Mouse (Mus musculus) limb, embryonic 13.5 days (tissue): ENCODE measurements around the gene Gm21969. TPM values are rescaled to one million over a fixed set of nuclear protein-coding genes. Genes with fewer than 3 reads are reported as not detected.
A peak's percentile ranks its signal among the peaks of the same experiment; 100 is the strongest.

Source experiments
- ATAC-seq: fragments of 200-750 bp; cut with Nextera tagmentation; 2 replicates; pipeline ENCODE4 v1.8.0; 2017; ENCODE audit warnings: low read depth, moderate number of reproducible peaks, moderate TSS enrichment; ENCODE audit not compliant: low FRiP score
- H3K27ac ChIP-seq: fragments of 300-500 bp; sonication (generic); 2 replicates; pipeline ENCODE4 v1.5.1; 2015; ENCODE audit warnings: inconsistent platforms, mild to moderate bottlenecking, moderate library complexity
- H3K27me3 ChIP-seq: fragments of 300-500 bp; sonication (generic); 2 replicates; pipeline ENCODE4 v1.6.1; 2015; ENCODE audit warnings: mild to moderate bottlenecking, inconsistent platforms
- H3K36me3 ChIP-seq: fragments of 300-500 bp; sonication (generic); 2 replicates; pipeline ENCODE4 v1.6.1; 2015; ENCODE audit warnings: inconsistent platforms, mild to moderate bottlenecking, moderate library complexity
- H3K4me1 ChIP-seq: fragments of 300-500 bp; sonication (generic); 2 replicates; pipeline ENCODE4 v1.6.1; 2015; ENCODE audit warnings: inconsistent platforms
- H3K4me2 ChIP-seq: fragments of 300-500 bp; sonication (generic); replicated peaks from 2 replicates; pipeline ENCODE4 v1.6.1; 2015; ENCODE audit warnings: inconsistent platforms, mild to moderate bottlenecking, moderate library complexity
- H3K4me3 ChIP-seq: fragments of 300-500 bp; sonication (generic); 2 replicates; pipeline ENCODE4 v1.5.1; 2015; ENCODE audit warnings: moderate library complexity, mild to moderate bottlenecking, inconsistent platforms
- H3K9ac ChIP-seq: fragments of 300-500 bp; sonication (generic); 2 replicates; pipeline ENCODE4 v1.6.1; 2015; ENCODE audit warnings: mild to moderate bottlenecking, inconsistent platforms
- H3K9me3 ChIP-seq: fragments of 300-500 bp; sonication (generic); 2 replicates; pipeline ENCODE4 v1.6.1; 2016; ENCODE audit warnings: inconsistent platforms
- WGBS: fragments of 180-500 bp; shearing (Covaris S2); methylation state at CpG from one replicate; pipeline ENCODE4 v1.1.7; 2015; 5-methylcytosine and 5-hydroxymethylcytosine counted together
- polyA plus RNA-seq: library from polyadenylated mRNA; unstranded; fragments of >200 nt; fragmentation: Nextera tagmentation; extraction: Ambion mirVana; gene quantifications from 2 replicates; pipeline ENCODE4 v1.2.1, GENCODE M21; 2015

Gm21969 gene
- polyA plus RNA-seq, 1 experiment from 2014 or later = not detected

- Histone ChIP-seq H3K27ac (no peak overlapping the region), H3K27me3 (no peaks in the 10 kb centered on the region), H3K4me3 (no peak overlapping the region), H3K9ac (no peak overlapping the region), H3K36me3 (peaks cover 50% of the 10 kb centered on the region), H3K9me3 (no peaks in the 10 kb centered on the region), H3K4me1 (peaks cover 20% of the 10 kb centered on the region), H3K4me2 (no peak overlapping the region)
- WGBS = 90% methylated on average over 5 of the region's 5 CpGs
- ATAC-seq = no peak
Observed at GRCm38 (mm10) chr4:139606732-139607131, 3.7 kb downstream of the Gm21969 start.

DNA sequence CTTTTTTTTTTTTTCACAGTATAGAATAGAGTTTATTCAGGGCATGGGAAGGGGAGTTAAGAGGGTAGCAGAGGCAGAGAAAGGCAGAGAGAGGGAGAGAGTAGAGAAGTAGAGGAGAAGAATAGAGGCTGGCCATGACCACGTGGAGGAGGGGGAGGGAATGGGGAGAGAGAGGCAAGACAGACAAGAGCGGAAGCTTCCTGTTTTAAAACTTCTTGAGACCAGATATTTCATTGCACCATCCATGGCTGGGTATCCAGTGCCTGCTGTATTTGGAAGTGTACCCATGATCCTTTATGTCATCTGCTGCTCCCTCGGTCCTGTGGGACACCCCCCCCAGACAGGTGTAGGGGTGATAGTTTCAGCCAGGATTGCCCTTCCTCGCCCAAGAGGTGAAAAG is 6.0 kb downstream of the Gm21969 start:
- H3K9ac ChIP-seq = no peak overlapping the region
- no peak for ATAC-seq
- peaks cover 65% of the 10 kb centered on the region for H3K36me3 ChIP-seq
- H3K4me1 ChIP-seq = peaks cover 5% of the 10 kb centered on the region; the same call in 1 of the 2 replicates
- H3K4me2 ChIP-seq = no peak overlapping the region
- no peak overlapping the region for H3K4me3 ChIP-seq
- H3K9me3 ChIP-seq = no peaks in the 10 kb centered on the region
- WGBS = 71% methylated on average over 4 of the region's 4 CpGs
- H3K27ac ChIP-seq = no peak overlapping the region
- H3K27me3 ChIP-seq = no peaks in the 10 kb centered on the region

GRCm38 (mm10) chr4:139610954-139611353 is 8.0 kb downstream of the Gm21969 start:
- H3K4me3 ChIP-seq = no peak overlapping the region
- H3K4me1 ChIP-seq = peaks cover 6% of the 10 kb centered on the region; the same call in 1 of the 2 replicates
- no peak for ATAC-seq
- WGBS = 60% methylated on average over 6 of the region's 6 CpGs
- H3K4me2 ChIP-seq = no peak overlapping the region
- H3K36me3 ChIP-seq = peaks cover 64% of the 10 kb centered on the region
- H3K9ac ChIP-seq = no peak overlapping the region
- H3K27ac ChIP-seq = no peak overlapping the region
- H3K9me3 ChIP-seq = no peaks in the 10 kb centered on the region
- H3K27me3 ChIP-seq = no peaks in the 10 kb centered on the region

- Histone ChIP-seq H3K27me3 (no peaks in the 10 kb centered on the region), H3K4me1 (peaks cover 10% of the 10 kb centered on the region; the same call in 1 of the 2 replicates), H3K4me3 (peak overlapping the region; percentile 30), H3K4me2 (peak overlapping the region; percentile 60), H3K27ac (no peak overlapping the region), H3K36me3 (peaks cover 58% of the 10 kb centered on the region), H3K9me3 (no peaks in the 10 kb centered on the region), H3K9ac (peak overlapping the region; percentile 53; the same call in 1 of the 2 replicates)
- ATAC-seq = peak; percentile 78; the same call in 1 of the 2 replicates
- 1% methylated on average over 10 of the region's 10 CpGs for WGBS
Observed at GRCm38 (mm10) chr4:139611542-139611953, 8.6 kb downstream of the Gm21969 start.

GRCm38 (mm10) chr4:139614524-139615260 is 11.7 kb downstream of the Gm21969 start:
- WGBS = 88% methylated on average over 21 of the region's 21 CpGs
- H3K9me3 ChIP-seq = no peaks in the 10 kb centered on the region
- no peak for ATAC-seq
- H3K4me3 ChIP-seq = no peak overlapping the region
- H3K27me3 ChIP-seq = no peaks in the 10 kb centered on the region
- H3K4me2 ChIP-seq = no peak overlapping the region
- H3K36me3 ChIP-seq = peaks cover 41% of the 10 kb centered on the region
- no peak overlapping the region for H3K27ac ChIP-seq
- no peak overlapping the region for H3K9ac ChIP-seq
- H3K4me1 ChIP-seq = peaks cover 15% of the 10 kb centered on the region

DNA sequence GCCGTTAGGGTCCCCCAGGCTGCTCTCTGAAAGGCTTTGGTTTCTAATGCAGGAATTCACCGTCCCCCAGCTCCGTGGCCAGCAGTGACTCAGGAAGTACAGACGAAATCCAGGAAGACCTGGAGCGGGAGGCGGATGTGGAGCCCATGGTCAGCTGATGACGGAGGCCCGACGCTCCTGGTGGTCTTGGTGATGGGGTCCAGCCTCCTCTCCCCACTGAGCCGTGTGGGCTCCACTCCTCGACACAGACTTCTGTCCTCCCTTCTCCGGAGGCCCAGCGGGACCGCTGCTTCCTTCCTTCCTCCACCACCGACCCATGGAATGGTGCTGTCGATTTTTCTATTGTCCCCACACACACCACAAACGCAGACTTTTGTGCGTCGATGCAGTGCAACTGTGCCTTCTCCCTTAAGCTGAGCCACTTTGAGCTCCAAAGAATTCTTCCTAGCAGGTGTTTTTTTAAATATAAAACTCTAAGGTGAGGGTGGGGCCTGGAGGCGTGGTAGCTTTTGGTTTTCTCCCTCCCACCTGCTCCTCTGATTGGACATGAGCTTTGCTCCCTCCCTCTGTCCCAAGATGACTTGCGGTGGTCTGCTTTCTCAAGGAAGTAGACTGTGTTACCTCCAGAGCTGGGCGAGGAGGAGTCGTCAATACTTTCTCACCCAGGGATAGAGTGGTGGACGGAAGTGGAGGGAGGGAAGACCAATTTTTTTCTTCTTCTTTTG is 13.5 kb downstream of the Gm21969 start:
- H3K4me1 ChIP-seq = peaks cover 9% of the 10 kb centered on the region
- 12% methylated on average over 24 of the region's 24 CpGs for WGBS
- H3K36me3 ChIP-seq = peaks cover 36% of the 10 kb centered on the region
- no peaks in the 10 kb centered on the region for H3K9me3 ChIP-seq
- H3K4me3 ChIP-seq = peak overlapping the region; percentile 37
- H3K27me3 ChIP-seq = no peaks in the 10 kb centered on the region
- H3K27ac ChIP-seq = 0 out of 2 replicates have a peak overlapping the region, but pooled peaks have one; percentile 44
- peak overlapping the region; percentile 59 for H3K4me2 ChIP-seq
- peak overlapping the region; percentile 40 for H3K9ac ChIP-seq
- ATAC-seq = 0 out of 2 replicates have a peak, but pooled peaks have one; percentile 80

- H3K4me1 ChIP-seq = peaks cover 14% of the 10 kb centered on the region
- H3K27me3 ChIP-seq = no peaks in the 10 kb centered on the region
- H3K27ac ChIP-seq = no peak overlapping the region
- H3K36me3 ChIP-seq = peaks cover 36% of the 10 kb centered on the region
- peak overlapping the region; percentile 59 for H3K4me2 ChIP-seq
- H3K9ac ChIP-seq = peak overlapping the region; percentile 40
- no peaks in the 10 kb centered on the region for H3K9me3 ChIP-seq
- H3K4me3 ChIP-seq = peak overlapping the region; percentile 37; the same call in 1 of the 2 replicates
- no peak for ATAC-seq
- WGBS = 65% methylated on average over 3 of the region's 3 CpGs
Observed at GRCm38 (mm10) chr4:139617001-139617364, 14.0 kb downstream of the Gm21969 start.

DNA sequence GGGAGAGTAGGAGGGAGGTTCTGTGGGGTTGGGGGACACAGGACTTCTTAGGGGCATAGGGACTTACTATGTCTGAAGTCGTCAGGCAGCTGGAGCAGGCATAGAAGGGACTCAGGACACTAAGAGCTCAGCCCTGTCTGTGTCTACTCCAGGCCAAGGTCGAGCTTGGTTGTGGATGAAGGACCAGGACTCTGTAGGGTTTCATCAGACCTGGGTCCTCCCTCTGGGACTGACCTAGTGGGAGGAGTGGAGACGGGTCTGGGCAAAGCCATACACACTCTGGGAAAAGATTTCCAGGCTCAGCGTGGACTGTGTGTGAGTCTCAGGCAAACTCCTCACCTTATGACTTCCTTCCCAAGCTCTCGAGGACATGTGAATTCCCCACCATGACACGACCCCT is 16.8 kb downstream of the Gm21969 start:
- Histone ChIP-seq H3K9me3 (no peaks in the 10 kb centered on the region), H3K27me3 (no peaks in the 10 kb centered on the region)
- 76% methylated on average over 6 of the region's 6 CpGs for WGBS

DNA sequence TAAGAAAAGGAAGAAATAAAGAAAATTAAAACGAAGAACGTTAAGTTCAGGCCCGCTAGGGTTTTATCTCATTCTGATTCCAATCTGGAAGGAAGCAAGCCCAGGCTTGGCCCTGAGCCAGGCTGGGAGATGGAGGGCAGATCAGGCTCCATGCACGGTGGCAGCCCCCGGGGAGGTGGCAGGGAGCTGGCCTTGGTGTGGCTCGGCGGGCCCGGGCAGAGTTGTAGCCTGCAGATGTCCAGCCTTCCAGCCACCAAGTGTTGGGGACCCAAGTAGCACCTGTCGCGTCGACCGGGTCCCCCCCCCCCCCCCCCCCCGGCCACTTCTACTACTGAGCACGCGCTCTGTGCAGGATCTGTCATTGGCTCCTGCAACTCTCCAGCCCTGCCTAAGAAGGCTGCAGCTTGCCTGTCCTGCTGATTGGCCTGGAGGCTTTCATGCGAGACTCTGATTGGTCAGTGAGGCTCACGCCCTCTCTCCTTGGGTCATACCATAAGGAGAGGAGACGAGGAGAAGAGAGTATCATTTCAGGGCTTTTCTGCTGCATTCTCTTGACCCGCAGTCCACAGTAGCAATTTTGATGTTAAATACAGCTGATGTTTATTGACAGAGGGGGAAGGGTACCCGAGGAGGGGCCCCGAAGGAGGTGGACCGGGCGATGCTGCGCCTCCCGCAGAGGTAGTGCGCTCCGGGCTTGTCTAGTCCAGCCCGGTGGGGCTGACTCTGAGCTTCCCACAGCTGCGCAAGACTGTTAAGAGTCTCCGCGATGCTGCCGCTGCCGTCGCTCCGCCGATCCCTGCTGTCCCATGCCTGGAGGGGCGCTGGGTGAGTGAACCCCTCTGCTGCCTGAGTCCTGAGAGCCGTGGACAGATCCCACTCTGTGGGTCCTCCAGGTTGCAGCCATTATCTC is 19.6 kb downstream of the Gm21969 start, which contains the start of gene Aldh4a1:
TSS of gene Aldh4a1 (plus strand) at position 494 of the 910 bp plus-strand sequence.
- peak; percentile 100 for ATAC-seq
- peak within 1 kb of the TSS; percentile 80 for H3K9ac ChIP-seq
- H3K9me3 ChIP-seq = no peaks in the 10 kb centered on the region
- peak within 1 kb of the TSS; percentile 88 for H3K4me2 ChIP-seq
- peak within 1 kb of the TSS; percentile 45 for H3K27ac ChIP-seq
- peaks cover 22% of the 10 kb centered on the region for H3K4me1 ChIP-seq
- H3K4me3 ChIP-seq = peak within 1 kb of the TSS; percentile 79
- 1% methylated on average over 31 of the region's 38 CpGs for WGBS
- H3K27me3 ChIP-seq = no peaks in the 10 kb centered on the region
- peaks cover 1% of the 10 kb centered on the region; the same call in 1 of the 2 replicates for H3K36me3 ChIP-seq

More for the DNA sequence above, 16.8 kb downstream of the Gm21969 start:
- no peak overlapping the region for H3K9ac ChIP-seq
- no peak overlapping the region for H3K4me2 ChIP-seq
- H3K4me1 ChIP-seq = peaks cover 32% of the 10 kb centered on the region
- no peak overlapping the region for H3K4me3 ChIP-seq
- ATAC-seq = no peak
- H3K36me3 ChIP-seq = peaks cover 13% of the 10 kb centered on the region
- no peak overlapping the region for H3K27ac ChIP-seq

DNA sequence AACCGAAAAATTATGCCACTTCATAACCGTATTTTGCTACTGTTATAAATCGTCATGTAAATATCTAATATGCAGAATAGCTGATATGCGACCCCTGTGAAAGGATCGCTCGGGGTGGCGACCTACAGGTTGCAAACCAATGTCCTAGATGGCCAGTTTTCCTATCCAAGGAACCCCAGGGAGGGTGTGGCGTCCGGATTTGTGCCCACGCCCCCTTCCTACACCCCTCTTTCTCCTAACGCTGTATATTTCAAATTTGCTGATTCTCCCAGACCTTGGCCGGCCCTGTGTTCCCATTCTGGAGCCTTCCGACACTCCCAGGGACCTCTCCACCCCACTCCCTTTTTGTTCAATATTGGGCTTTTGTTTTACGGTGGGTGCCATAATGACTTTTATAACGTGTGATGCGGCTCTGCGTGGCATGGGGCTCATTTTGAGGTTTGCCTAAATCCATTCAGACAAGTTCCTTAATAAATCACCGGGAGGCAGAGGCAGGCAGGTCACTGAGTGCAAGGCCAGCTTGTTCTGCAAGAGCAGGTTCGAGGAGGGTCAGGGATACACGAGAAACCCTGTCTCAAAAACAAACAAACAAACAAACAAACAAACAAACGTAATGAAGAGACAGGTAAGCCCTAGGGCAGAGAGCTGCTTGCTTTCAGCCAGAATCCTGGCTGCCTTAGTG is 20.6 kb downstream of the Gm21969 start:
- Histone ChIP-seq H3K4me3 (peak overlapping the region; percentile 79), H3K9me3 (no peaks in the 10 kb centered on the region), H3K36me3 (no peaks in the 10 kb centered on the region), H3K4me1 (peaks cover 22% of the 10 kb centered on the region), H3K9ac (peak overlapping the region; percentile 80), H3K27me3 (no peaks in the 10 kb centered on the region), H3K27ac (no peak overlapping the region), H3K4me2 (peak overlapping the region; percentile 88)
- no peak for ATAC-seq
- WGBS = 20% methylated on average over 21 of the region's 21 CpGs

GRCm38 (mm10) chr4:139624116-139624489 is 21.1 kb downstream of the Gm21969 start:
- peaks cover 22% of the 10 kb centered on the region for H3K4me1 ChIP-seq
- no peak overlapping the region for H3K27ac ChIP-seq
- no peaks in the 10 kb centered on the region for H3K27me3 ChIP-seq
- H3K9ac ChIP-seq = no peak overlapping the region
- 59% methylated on average over 5 of the region's 5 CpGs for WGBS
- peak overlapping the region; percentile 79 for H3K4me3 ChIP-seq
- no peak for ATAC-seq
- no peaks in the 10 kb centered on the region for H3K9me3 ChIP-seq
- H3K36me3 ChIP-seq = no peaks in the 10 kb centered on the region
- peak overlapping the region; percentile 88 for H3K4me2 ChIP-seq
